Mouse (Mus musculus): Measurements from ENCODE around the gene Fam172a. TPM values are rescaled to one million over a fixed set of nuclear protein-coding genes. Genes with fewer than 3 reads are reported as not detected.
A peak's percentile ranks its signal among the peaks of the same experiment; 100 is the strongest.

Gene Fam172a
- polyA plus RNA-seq, 1 experiment from 2014 or later, result 27.9 TPM

DNA sequence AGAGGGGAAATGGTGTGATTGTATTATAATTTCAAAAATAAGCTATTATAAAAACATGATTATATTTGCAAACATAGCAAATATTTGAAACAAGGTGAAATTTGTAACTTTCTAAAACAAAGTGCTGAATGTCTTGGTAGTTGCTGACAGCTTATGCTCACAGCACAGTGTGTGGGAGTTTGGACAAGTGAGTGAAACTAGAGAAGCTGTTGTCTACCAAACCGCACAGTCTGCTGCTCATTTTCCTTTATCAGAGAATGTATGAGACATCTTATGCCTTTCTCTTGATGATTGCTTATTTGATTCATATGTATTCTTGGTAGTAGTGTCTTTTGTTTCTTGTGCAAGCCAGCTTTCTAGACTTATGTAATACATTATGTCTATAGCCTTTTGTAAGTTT, 335.4 kb downstream of the Fam172a start:
- no peak overlapping the region for H3K9ac ChIP-seq (ENCODE audit: low read length)
- no peak overlapping the region for H3K27ac ChIP-seq (replicated peaks; ENCODE audit: low read depth, low read length)
- ATAC-seq (ENCODE audit: insufficient number of reproducible peaks, low FRiP score, low TSS enrichment, low read depth) (no peak), DNase-seq (ENCODE audit: low spot score) (no peak)
- 57% methylated on average over 1 of the region's 1 CpGs for WGBS
- no peak overlapping the region for H3K4me2 ChIP-seq (ENCODE audit: low read depth, severe bottlenecking)
- no peak overlapping the region for H3K4me3 ChIP-seq (ENCODE audit: low read depth, low read length)
- no peaks in the 10 kb centered on the region for H3K4me1 ChIP-seq (ENCODE audit: control insufficient read depth, insufficient read depth, low read length)
- no peaks in the 10 kb centered on the region for H3K9me3 ChIP-seq (ENCODE audit: control insufficient read depth, low read length)
- H3K36me3 ChIP-seq (ENCODE audit: control insufficient read depth, insufficient read depth, low read length), result no peaks in the 10 kb centered on the region
- no peaks in the 10 kb centered on the region for H3K27me3 ChIP-seq (ENCODE audit: control insufficient read depth, insufficient read depth, low read length)

DNA sequence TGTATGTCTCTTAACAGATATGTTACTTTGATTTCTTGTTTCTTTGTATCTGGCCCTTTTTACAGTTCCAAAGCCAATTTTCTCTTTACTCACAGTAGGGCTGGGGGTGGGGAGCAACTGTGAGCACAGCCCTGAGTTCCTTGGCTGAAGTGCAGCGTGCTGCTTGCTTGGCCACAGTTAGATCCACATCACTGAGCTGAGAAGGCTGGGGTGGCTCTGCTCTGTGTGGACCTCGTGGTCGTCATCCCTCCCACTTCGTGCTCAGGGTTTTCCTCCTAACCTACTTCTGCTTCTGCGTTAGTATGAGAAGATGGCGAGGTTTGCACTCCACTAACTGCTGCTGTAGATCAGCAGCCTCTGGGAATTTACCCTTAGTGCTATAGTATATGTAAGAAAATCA, 341.4 kb downstream of the Fam172a start:
- ATAC-seq (ENCODE audit: insufficient number of reproducible peaks, low FRiP score, low TSS enrichment, low read depth) (no peak), DNase-seq (ENCODE audit: low spot score) (no peak)
- no peaks in the 10 kb centered on the region for H3K36me3 ChIP-seq (ENCODE audit: control insufficient read depth, insufficient read depth, low read length)
- H3K4me1 ChIP-seq (ENCODE audit: control insufficient read depth, insufficient read depth, low read length), result no peaks in the 10 kb centered on the region
- no peak overlapping the region for H3K4me3 ChIP-seq (ENCODE audit: low read depth, low read length)
- H3K9me3 ChIP-seq (ENCODE audit: control insufficient read depth, low read length), result no peaks in the 10 kb centered on the region
- 76% methylated on average over 6 of the region's 6 CpGs for WGBS
- H3K27me3 ChIP-seq (ENCODE audit: control insufficient read depth, insufficient read depth, low read length), result 0 out of 2 replicates have a peak, but pooled peaks cover 2% of the 10 kb centered on the region
- no peak overlapping the region for H3K9ac ChIP-seq (ENCODE audit: low read length)
- no peak overlapping the region for H3K27ac ChIP-seq (replicated peaks; ENCODE audit: low read depth, low read length)
- H3K4me2 ChIP-seq (ENCODE audit: low read depth, severe bottlenecking), result no peak overlapping the region

DNA sequence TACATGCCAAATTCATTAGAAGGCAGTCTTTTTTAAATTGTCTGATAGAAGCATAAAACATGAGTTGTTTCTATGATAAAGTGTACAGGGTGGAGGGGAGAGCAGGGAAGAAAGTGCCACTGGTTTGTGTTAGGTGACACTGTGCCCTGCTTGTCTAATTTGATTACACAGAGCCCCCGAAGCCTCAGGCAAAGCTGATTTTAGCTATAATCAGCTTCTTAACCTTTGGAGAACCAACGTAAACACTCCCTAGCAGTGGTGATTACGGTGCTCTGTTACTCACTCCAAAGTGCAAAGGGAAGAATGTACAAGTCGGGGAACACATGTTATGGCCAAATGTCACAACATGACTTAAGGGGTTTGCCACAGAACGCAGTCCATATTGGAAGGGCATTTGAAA, 343.3 kb downstream of the Fam172a start:
- Histone ChIP-seq H3K4me3 (ENCODE audit: low read depth, low read length) (no peak overlapping the region), H3K9me3 (ENCODE audit: control insufficient read depth, low read length) (no peaks in the 10 kb centered on the region), H3K4me1 (ENCODE audit: control insufficient read depth, insufficient read depth, low read length) (no peaks in the 10 kb centered on the region), H3K36me3 (ENCODE audit: control insufficient read depth, insufficient read depth, low read length) (no peaks in the 10 kb centered on the region), H3K27ac (replicated peaks; ENCODE audit: low read depth, low read length) (no peak overlapping the region), H3K4me2 (ENCODE audit: low read depth, severe bottlenecking) (no peak overlapping the region), H3K9ac (ENCODE audit: low read length) (no peak overlapping the region), H3K27me3 (ENCODE audit: control insufficient read depth, insufficient read depth, low read length) (0 out of 2 replicates have a peak, but pooled peaks cover 2% of the 10 kb centered on the region)
- WGBS, result 8% methylated on average over 5 of the region's 5 CpGs
- ATAC-seq (ENCODE audit: insufficient number of reproducible peaks, low FRiP score, low TSS enrichment, low read depth) (no peak), DNase-seq (ENCODE audit: low spot score) (peak; percentile 42)

DNA sequence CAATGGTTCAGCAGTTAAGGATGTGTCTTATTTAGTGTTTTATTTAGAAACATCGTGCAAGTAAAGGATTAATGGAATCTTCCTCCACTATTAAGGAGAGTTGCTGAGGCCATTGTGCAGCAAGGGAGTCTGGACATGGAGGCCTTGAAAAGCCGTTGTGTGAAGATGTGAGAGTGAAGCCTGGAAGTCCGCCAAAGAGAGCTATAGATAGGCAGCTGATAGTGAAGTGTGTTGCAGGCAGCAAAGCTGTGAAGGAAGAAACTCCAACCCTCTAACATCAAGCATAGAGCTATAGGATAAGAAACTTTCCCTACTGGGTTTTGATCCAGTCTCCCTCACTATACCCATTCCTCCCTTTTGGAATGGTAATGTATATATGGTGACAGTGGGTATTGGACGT, 385.9 kb downstream of the Fam172a start:
- ATAC-seq (ENCODE audit: insufficient number of reproducible peaks, low FRiP score, low TSS enrichment, low read depth) (no peak), DNase-seq (ENCODE audit: low spot score) (no peak)
- H3K27me3 ChIP-seq (ENCODE audit: control insufficient read depth, insufficient read depth, low read length), result no peaks in the 10 kb centered on the region
- H3K9me3 ChIP-seq (ENCODE audit: control insufficient read depth, low read length), result no peaks in the 10 kb centered on the region
- H3K36me3 ChIP-seq (ENCODE audit: control insufficient read depth, insufficient read depth, low read length), result no peaks in the 10 kb centered on the region
- H3K4me2 ChIP-seq (ENCODE audit: low read depth, severe bottlenecking), result no peak overlapping the region
- no peak overlapping the region for H3K9ac ChIP-seq (ENCODE audit: low read length)
- WGBS, result 92% methylated on average over 4 of the region's 4 CpGs
- H3K4me1 ChIP-seq (ENCODE audit: control insufficient read depth, insufficient read depth, low read length), result no peaks in the 10 kb centered on the region
- H3K4me3 ChIP-seq (ENCODE audit: low read depth, low read length), result no peak overlapping the region
- H3K27ac ChIP-seq (replicated peaks; ENCODE audit: low read depth, low read length), result no peak overlapping the region

DNA sequence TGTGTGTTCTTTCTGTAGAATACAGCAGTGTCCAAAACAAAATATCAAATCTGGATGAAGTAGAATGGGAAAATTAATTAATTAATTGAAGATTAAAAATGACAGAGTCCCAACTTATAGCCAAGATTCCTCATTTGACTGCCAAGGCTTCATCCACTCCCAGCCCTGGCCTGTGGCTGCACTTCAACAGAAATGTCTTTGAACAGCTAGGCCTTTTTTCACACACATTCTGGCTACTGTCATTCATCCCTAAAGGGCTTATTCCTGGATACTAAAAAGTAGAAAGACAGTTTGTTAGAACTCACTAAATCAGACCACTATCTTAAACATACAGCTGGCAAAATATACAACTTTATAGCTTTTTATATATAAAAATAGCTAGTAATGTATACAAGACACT, 388.9 kb downstream of the Fam172a start:
- ATAC-seq (ENCODE audit: insufficient number of reproducible peaks, low FRiP score, low TSS enrichment, low read depth), result no peak
- Histone ChIP-seq H3K9me3 (ENCODE audit: control insufficient read depth, low read length) (no peaks in the 10 kb centered on the region), H3K27ac (replicated peaks; ENCODE audit: low read depth, low read length) (no peak overlapping the region), H3K9ac (ENCODE audit: low read length) (no peak overlapping the region), H3K4me3 (ENCODE audit: low read depth, low read length) (no peak overlapping the region), H3K27me3 (ENCODE audit: control insufficient read depth, insufficient read depth, low read length) (no peaks in the 10 kb centered on the region), H3K4me2 (ENCODE audit: low read depth, severe bottlenecking) (no peak overlapping the region), H3K36me3 (ENCODE audit: control insufficient read depth, insufficient read depth, low read length) (no peaks in the 10 kb centered on the region), H3K4me1 (ENCODE audit: control insufficient read depth, insufficient read depth, low read length) (no peaks in the 10 kb centered on the region)
- no peak for DNase-seq (ENCODE audit: low spot score)

DNA sequence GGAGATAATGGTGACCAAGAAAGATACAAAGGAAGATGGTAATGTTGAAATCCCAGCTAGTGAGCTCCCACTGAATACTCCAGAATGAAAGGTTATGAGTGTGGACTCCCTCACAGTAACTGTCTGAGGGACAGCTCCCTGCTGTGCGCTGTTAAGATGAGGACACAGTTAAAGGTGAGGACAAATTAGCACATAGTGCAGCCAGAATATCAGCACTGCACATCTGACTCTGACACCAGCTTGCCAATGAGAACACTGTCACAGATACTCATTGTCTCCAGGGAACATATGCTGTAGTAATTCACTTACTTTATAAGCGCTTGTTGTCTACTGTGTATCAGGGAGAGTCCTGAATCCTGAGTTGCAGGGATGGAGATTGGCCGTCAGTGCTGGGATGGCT, 390.1 kb downstream of the Fam172a start:
- no peak for ATAC-seq (ENCODE audit: insufficient number of reproducible peaks, low FRiP score, low TSS enrichment, low read depth)
- no peaks in the 10 kb centered on the region for H3K27me3 ChIP-seq (ENCODE audit: control insufficient read depth, insufficient read depth, low read length)
- H3K9ac ChIP-seq (ENCODE audit: low read length), result no peak overlapping the region
- no peak overlapping the region for H3K27ac ChIP-seq (replicated peaks; ENCODE audit: low read depth, low read length)
- DNase-seq (ENCODE audit: low spot score), result no peak
- H3K4me3 ChIP-seq (ENCODE audit: low read depth, low read length), result no peak overlapping the region
- H3K4me2 ChIP-seq (ENCODE audit: low read depth, severe bottlenecking), result no peak overlapping the region
- H3K9me3 ChIP-seq (ENCODE audit: control insufficient read depth, low read length), result no peaks in the 10 kb centered on the region
- no peaks in the 10 kb centered on the region for H3K36me3 ChIP-seq (ENCODE audit: control insufficient read depth, insufficient read depth, low read length)
- H3K4me1 ChIP-seq (ENCODE audit: control insufficient read depth, insufficient read depth, low read length), result no peaks in the 10 kb centered on the region
- WGBS, result 86% methylated on average over 3 of the region's 3 CpGs

DNA sequence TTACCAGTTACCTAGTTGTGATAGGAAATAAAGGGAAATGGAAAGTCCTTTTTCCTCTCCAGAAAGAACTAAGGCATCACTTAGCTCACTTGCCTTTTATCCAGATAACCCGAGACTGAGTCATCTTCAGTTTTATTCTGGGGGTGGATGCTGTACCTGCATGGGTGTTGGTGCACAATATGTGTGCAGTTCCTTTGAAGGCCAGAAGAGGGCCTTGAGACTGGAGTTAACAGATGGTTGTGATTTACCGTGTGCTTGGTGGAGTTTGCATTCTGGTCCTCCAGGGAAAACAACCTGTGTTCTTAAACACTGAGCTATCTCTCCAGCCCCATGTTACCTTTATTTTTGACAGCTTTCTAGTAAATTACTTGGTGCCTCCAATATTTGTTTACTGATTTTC, 392.5 kb downstream of the Fam172a start:
- H3K36me3 ChIP-seq (ENCODE audit: control insufficient read depth, insufficient read depth, low read length), result no peaks in the 10 kb centered on the region
- DNase-seq (ENCODE audit: low spot score) (no peak), ATAC-seq (ENCODE audit: insufficient number of reproducible peaks, low FRiP score, low TSS enrichment, low read depth) (no peak)
- H3K4me3 ChIP-seq (ENCODE audit: low read depth, low read length), result no peak overlapping the region
- 80% methylated on average over 2 of the region's 2 CpGs for WGBS
- H3K27me3 ChIP-seq (ENCODE audit: control insufficient read depth, insufficient read depth, low read length), result no peaks in the 10 kb centered on the region
- no peaks in the 10 kb centered on the region for H3K4me1 ChIP-seq (ENCODE audit: control insufficient read depth, insufficient read depth, low read length)
- no peaks in the 10 kb centered on the region for H3K9me3 ChIP-seq (ENCODE audit: control insufficient read depth, low read length)
- H3K9ac ChIP-seq (ENCODE audit: low read length), result no peak overlapping the region
- no peak overlapping the region for H3K4me2 ChIP-seq (ENCODE audit: low read depth, severe bottlenecking)
- H3K27ac ChIP-seq (replicated peaks; ENCODE audit: low read depth, low read length), result no peak overlapping the region

DNA sequence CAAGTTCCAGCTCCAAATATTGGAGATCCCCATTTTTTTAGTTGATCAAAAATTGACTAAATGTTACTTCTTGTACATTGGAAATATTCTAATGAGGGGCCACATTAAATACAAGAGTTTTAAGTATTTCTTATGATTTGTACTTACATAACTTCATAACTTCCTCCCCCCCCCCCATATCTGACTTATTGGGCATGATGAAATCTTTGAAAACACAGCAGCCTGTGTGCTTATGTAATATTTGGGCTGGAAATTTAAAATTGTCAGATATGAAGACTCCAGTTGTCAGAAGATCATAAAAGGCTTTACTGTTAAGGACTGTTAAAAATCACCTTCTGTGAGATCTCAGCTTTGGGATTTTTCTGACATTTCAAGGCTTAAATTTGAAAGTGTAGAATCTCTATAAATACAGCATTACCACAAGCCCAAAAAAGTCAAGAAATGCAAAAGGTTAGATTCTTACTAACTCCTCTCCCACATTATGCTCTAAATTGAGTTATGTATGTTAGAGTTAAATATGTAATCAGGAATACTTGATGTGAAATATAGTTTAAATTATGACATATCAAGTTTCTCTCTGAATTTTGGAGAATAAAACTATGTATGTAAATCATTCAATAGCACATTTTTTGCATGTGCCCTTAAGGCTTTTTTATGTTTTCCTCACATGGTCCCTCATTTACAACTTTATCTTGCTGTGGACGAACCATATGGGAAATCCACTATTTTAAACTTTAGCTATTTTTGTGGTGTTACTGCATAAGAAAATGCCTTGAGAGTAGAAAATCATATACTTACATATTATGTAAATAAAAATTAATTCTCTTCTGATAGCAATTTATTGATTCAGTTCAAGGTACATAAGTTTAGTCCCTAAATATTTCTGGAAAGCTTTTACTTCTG, 393.5 kb downstream of the Fam172a start:
- no peak for ATAC-seq (ENCODE audit: insufficient number of reproducible peaks, low FRiP score, low TSS enrichment, low read depth)
- 76% methylated on average over 1 of the region's 1 CpGs for WGBS

More for the DNA sequence above, 393.5 kb downstream of the Fam172a start:
- H3K9me3 ChIP-seq (ENCODE audit: control insufficient read depth, low read length), result no peaks in the 10 kb centered on the region
- H3K36me3 ChIP-seq (ENCODE audit: control insufficient read depth, insufficient read depth, low read length), result no peaks in the 10 kb centered on the region
- H3K9ac ChIP-seq (ENCODE audit: low read length), result no peak overlapping the region
- H3K27ac ChIP-seq (replicated peaks; ENCODE audit: low read depth, low read length), result no peak overlapping the region
- no peak overlapping the region for H3K4me3 ChIP-seq (ENCODE audit: low read depth, low read length)
- no peak for DNase-seq (ENCODE audit: low spot score)
- no peak overlapping the region for H3K4me2 ChIP-seq (ENCODE audit: low read depth, severe bottlenecking)
- H3K27me3 ChIP-seq (ENCODE audit: control insufficient read depth, insufficient read depth, low read length), result no peaks in the 10 kb centered on the region
- H3K4me1 ChIP-seq (ENCODE audit: control insufficient read depth, insufficient read depth, low read length), result no peaks in the 10 kb centered on the region
